Mouse (Mus musculus) thymus, postnatal 0 days (tissue): ENCODE results near the gene Arih2. TPM values are rescaled to one million over a fixed set of nuclear protein-coding genes. Genes with fewer than 3 reads are reported as not detected.
A peak's percentile ranks its signal among the peaks of the same experiment; 100 is the strongest.

Source experiments
- DNase-seq: peaks from one replicate; pipeline ENCODE4 v3.0.0-alpha.2; 2015; ENCODE audit warnings: low spot score
- microRNA counts: library from miRNA; unstranded; fragments of <30 nt; microRNA quantifications from one replicate; lab custom pipeline; 2015
- microRNA-seq: library from miRNA; unstranded; fragments of <30 nt; microRNA quantifications from one replicate; pipeline ENCODE4, GENCODE M21; 2016; ENCODE audit warnings: borderline number of aligned reads
- polyA plus RNA-seq: library from polyadenylated mRNA; unstranded; fragments of >200 nt; fragmentation: Nextera tagmentation; extraction: Ambion mirVana; gene quantifications from 2 replicates; pipeline ENCODE4 v1.2.1, GENCODE M21; 2015

Gene Arih2
- polyA plus RNA-seq, 1 experiment from 2014 or later, result 49.1 TPM

GRCm38 (mm10) chr9:108565881-108566814, 83.0 kb downstream of the Arih2 start:
- DNase-seq, result no peak

DNA sequence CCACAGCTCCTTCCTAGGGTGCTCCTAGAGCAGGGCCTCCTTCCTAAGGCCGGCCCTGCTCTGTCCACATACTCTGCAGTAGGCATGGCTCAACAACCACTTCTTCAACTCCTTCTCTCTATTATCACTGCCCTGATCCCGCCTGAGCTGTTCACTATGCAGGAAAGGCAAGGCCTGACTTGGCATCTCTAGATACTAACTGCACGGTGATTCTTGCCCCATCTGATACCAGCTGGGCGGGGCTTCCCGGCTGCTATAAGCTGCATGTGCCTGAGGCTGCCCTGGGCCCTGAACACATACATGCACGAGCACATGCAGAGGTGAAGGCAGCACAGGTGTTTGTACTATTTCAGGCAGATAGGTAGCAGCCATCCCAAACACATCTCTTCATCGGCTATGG, 85.1 kb downstream of the Arih2 start:
- no peak for DNase-seq

GRCm38 (mm10) chr9:108563671-108564070, 85.5 kb downstream of the Arih2 start:
- no peak for DNase-seq

- DNase-seq, result peak; percentile 97
Observed at GRCm38 (mm10) chr9:108560227-108560841, 88.9 kb downstream of the Arih2 start, which contains the start of gene Impdh2. Gene Impdh2, plus strand, starts transcription at chr9:108560286.

- DNase-seq, result no peak
Observed at GRCm38 (mm10) chr9:108559169-108559568, 90.0 kb downstream of the Arih2 start.

MicroRNA genes within 50 kb of the gene (microRNA counts, 519-probe panel; counts per million panel counts)
- microRNA mmu-miR-191 (lab: Ali Mortazavi, UCI) (5,703 counts per million, percentile 88 among the panel's probes with 10 or more counts), microRNA mmu-miR-425 (lab: Ali Mortazavi, UCI) (5,202 counts per million, percentile 85 among the panel's probes with 10 or more counts)

Small RNA genes lying within 50 kb of the gene (microRNA-seq; reads per million reads assigned to microRNA genes)
- gene Gm24083 (not detected), gene Gm26298 (not detected), gene Mir191 (not detected), gene Mir425 (5,744 reads per million, percentile 88 among the genes with 10 or more reads in this experiment)

Other genes with a start within 250 kb of the Arih2 start
- gene Ccdc36, start 220.9 kb downstream of the Arih2 start, polyA plus RNA-seq, result 0.15 and 0.20 TPM in 2 replicates
- not detected in 2 replicates for gene BC048562, start 212.9 kb downstream of the Arih2 start, polyA plus RNA-seq
- 51.0 and 54.2 TPM in 2 replicates for gene Ccdc71, start 188.9 kb downstream of the Arih2 start, polyA plus RNA-seq
- gene Klhdc8b, start 187.8 kb downstream of the Arih2 start, polyA plus RNA-seq, result 9.5 and 11.2 TPM in 2 replicates
- 3.9 and 4.4 TPM in 2 replicates for gene Lamb2, start 169.7 kb downstream of the Arih2 start, polyA plus RNA-seq
- gene Usp19, start 158.8 kb downstream of the Arih2 start, polyA plus RNA-seq, result 52.3 and 57.7 TPM in 2 replicates
- gene Qars, start 141.7 kb downstream of the Arih2 start, polyA plus RNA-seq, result 113 and 119 TPM in 2 replicates
- gene Qrich1, start 132.6 kb downstream of the Arih2 start, polyA plus RNA-seq, result 84.5 and 96.7 TPM in 2 replicates
- gene Impdh2, start 89.1 kb downstream of the Arih2 start, polyA plus RNA-seq, result 161 and 172 TPM in 2 replicates
- gene Ndufaf3, start 82.0 kb downstream of the Arih2 start, polyA plus RNA-seq, result 96.1 and 101 TPM in 2 replicates
- 115 and 120 TPM in 2 replicates for gene Dalrd3, start 79.5 kb downstream of the Arih2 start, polyA plus RNA-seq
- gene Wdr6, start 70.6 kb downstream of the Arih2 start, polyA plus RNA-seq, result 44.3 and 47.0 TPM in 2 replicates
- gene P4htm, start 51.7 kb downstream of the Arih2 start, polyA plus RNA-seq, result 3.5 and 3.7 TPM in 2 replicates
- 40.9 and 43.4 TPM in 2 replicates for gene Slc25a20, start 12.7 kb upstream of the Arih2 start, polyA plus RNA-seq
- gene Prkar2a, start 39.9 kb upstream of the Arih2 start, polyA plus RNA-seq, result 5.8 and 7.7 TPM in 2 replicates
- 40.9 and 49.8 TPM in 2 replicates for gene Ip6k2, start 134.4 kb upstream of the Arih2 start, polyA plus RNA-seq
- gene Nckipsd, start 159.0 kb upstream of the Arih2 start, polyA plus RNA-seq, result 5.7 and 6.4 TPM in 2 replicates
- gene Celsr3, start 176.9 kb upstream of the Arih2 start, polyA plus RNA-seq, result 0.01 and 0.08 TPM in 2 replicates
- gene Slc26a6, start 203.9 kb upstream of the Arih2 start, polyA plus RNA-seq, result 7.5 and 8.5 TPM in 2 replicates